Mouse (Mus musculus) ES-E14 (cell line): ENCODE data around the gene Kcnip3.

Experiments used
- HCFC1 ChIP-seq: IDR thresholded peaks from 2 replicates; pipeline ENCODE4 v1.6.1; 2012; ENCODE audit warnings: low read length, inconsistent platforms, borderline replicate concordance; ENCODE audit not compliant: insufficient read depth
- MAFK ChIP-seq: IDR thresholded peaks from 2 replicates; pipeline ENCODE4 v1.6.1; 2014; ENCODE audit warnings: mild to moderate bottlenecking, low read depth, low read length, inconsistent platforms; ENCODE audit not compliant: insufficient read depth
- ZC3H11A ChIP-seq: IDR thresholded peaks from 2 replicates; pipeline ENCODE4 v1.6.1; 2012; ENCODE audit warnings: low read depth, mild to moderate bottlenecking, inconsistent platforms, low read length, borderline replicate concordance
- ZNF384 ChIP-seq: IDR thresholded peaks from 2 replicates; pipeline ENCODE4 v1.6.1; 2012; ENCODE audit warnings: low read depth, low read length, inconsistent platforms

DNA sequence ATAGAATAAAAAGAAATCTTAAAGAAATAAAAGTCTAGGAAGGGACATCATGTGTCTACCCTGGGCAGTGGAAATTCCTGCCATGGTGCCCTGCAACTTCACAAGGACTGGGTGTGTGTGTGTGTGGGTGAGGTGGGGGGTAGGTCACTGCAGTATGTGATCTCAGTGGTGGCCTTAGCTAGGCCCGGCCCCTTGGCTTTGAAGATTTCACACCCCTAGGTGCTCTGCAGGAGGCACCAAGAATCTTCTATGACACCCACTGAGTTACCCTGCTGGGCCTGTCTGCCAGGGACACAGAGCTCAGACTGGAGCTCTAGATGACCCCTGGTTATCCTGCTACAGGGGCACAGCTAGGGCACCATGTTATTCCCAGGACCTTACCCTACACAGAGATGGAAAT is 25.6 kb downstream of the Kcnip3 start:
- TF ChIP-seq HCFC1 (no peak), MAFK (no peak), ZC3H11A (no peak), ZNF384 (no peak)
